Mouse (Mus musculus) kidney, adult 8-10 months (tissue): ENCODE results near the gene Gstt4.
"Not testable (repeated sequence)": the region's sequence is repeated elsewhere in the genome, so short reads cannot be mapped to it uniquely, and the experiment has no call there.

Experiments used
- DNase-seq, 2 experiments: peaks; one replicate each; pipeline ENCODE4 v3.0.0; 2022

The Gstt4 gene

DNA sequence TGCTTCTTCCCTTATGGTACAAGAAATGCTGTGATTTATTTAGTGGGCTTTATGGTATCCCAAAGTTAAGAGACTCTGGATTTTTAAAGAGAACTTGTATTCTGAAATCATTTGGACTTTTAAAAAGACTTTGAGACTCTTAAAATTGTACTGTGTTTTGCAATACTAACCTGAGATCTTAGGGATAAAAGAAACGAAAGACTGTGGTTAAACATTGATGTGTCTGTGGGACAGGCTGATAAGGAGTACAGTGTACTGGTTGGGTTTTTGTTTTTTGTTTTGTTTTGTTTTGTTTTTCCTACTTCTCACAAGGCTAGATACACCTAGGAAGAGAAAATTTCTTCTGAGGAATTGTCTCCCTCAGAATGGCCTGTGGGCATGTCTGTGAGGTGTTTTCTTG, 36.9 kb downstream of the Gstt4 start:
- DNase-seq, result no peak

DNA sequence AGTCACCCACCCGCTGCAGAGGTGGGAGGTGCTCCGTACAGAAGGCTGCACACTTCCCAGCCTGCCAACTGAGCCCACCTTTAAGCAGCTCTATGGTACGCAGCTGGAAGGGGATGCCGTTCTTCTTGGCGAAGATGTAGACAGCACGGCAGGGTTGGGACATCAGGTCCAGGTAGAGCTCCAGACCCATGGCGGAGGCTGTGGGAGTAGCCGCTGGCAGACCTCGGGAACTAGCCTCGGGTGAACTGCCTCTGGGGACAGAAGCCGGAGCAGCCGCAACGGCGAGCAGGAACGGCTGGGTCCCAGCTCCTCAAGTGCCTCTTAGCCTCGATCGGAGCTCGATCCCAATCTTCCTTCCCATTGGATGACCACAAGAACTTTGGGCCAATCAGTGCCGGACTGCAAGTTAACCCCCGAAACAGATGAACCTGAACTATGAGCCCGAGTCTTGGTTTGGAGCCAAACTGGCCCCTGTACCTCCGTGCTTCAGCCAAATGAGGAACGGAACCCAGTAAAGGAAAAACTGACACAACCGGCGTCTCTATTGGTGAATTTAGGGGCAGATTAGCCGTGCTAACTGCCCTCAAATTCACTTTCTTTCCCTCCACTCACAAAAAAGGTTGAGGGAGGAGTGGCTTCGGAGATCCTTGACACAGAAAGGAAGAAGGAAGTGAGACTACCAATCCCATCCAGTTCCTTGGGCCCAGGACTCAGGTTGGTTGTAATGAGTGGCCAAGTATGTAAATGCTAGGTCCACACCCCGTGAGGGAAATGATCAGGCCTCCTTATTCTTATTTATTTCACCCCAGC, 41.4 kb downstream of the Gstt4 start, which contains the start of the genes Gm20441 and Gstt3:
Gene Gm20441 (minus strand): TSS at position 186 of the 810 bp plus-strand sequence.
Gene Gstt3 (minus strand): TSS at position 646 of the 810 bp plus-strand sequence.
- DNase-seq, result peak; percentile 91 to 93

DNA sequence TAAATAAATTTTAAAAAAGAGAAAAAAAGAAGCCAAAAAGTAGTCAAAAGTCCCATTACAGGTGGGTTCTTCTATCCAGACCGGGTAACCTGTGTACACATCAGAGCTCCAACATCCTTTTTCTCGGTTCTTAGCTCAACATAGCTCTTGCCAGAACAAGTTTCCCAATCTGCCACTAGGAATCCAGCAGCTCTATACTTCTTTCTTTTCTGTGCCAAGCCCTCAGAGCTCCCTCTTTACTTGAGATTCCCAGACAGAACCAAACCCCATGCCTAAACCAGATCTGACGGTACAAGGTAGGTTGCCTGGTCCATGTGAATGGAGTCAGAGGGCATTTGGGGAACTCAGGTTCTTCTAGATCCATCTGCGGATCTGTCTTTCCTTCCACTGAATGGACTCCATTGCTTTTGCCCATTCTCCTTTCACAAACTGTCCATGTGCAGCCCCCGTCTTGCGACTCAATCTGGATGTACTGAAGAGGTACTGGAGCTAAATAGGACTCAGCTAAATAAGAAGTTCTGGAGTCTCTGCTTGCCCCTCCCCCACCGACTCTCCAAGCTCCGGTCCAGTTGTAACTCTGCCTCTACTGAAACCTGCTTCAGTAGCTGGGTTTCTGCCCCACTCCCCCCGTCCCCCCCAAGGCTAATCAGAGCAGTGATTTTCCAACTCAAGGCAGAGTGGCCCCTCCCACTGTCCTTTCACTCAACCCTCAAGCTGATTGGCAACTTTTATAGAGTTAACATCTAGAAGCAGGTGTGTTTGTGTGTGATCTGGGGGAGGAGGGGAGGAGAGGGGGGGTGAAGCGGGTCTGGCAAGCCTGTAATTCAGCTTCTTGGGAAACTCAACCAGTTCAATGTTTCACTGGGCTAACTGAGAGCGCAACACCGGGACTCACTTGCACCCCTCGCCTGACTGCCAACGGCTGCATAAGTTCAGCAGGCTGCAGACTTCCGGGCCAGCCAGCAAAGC, 42.9 kb downstream of the Gstt4 start:
- DNase-seq, result peak; percentile 69 to 80

DNA sequence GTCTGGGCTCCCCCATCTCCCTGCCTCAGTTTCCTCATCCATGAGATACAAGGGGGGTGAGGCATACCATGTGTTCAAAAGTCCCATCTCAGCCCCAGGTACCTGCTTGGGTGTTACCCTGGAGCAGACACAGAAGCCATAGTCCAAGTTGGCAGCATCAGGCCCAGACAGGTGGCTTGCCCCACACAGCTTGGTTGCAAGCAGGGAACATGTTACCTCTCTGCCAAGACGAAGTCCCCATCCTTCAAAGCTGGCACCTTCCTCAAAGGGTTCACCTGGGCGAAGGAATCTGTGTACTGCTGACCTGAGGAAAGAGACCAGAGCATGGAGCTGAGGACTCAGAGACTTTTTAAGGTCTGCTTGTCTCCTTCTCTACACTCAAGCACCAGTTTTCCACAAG, 44.5 kb downstream of the Gstt4 start:
- DNase-seq, result no peak

DNA sequence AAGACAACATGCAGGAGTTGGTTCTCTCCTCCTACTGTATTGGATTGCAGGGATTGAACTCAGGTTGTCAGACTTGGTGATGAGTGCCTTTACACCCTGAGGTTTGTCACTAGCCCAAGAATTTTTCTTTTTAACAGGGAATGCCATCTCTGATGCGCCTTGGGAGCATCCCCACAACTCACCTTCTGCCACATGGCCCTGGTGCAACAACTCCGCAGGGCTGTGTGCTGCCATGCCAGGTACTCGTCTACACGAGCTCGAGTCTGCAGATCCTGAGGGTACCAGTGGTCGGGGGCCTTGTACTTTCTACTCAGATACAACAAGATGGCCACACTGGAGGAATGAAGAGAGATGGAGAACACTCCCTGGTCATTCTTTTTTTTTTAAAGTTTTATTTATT, 45.8 kb downstream of the Gstt4 start:
- DNase-seq, result no peak

DNA sequence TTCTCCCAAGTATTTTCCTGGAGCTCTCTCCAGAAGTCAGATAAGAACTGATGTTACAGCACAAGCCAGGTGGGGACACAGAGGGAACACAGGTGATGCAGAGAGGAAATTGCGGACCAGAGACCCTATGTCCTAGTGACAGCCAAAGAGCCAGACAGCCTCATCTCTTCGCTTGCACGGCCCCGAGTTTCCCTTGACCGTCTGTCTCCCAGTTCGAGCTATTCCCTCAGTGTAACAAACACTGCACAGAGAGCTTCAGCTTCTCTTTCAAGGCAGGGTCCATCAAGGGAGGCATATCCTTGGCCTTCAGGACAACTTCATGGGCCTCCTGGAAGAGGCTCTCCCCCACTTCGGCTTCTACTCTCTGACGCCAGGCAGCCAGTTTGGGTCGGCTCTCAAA, 47.8 kb downstream of the Gstt4 start:
- no peak for DNase-seq

DNA sequence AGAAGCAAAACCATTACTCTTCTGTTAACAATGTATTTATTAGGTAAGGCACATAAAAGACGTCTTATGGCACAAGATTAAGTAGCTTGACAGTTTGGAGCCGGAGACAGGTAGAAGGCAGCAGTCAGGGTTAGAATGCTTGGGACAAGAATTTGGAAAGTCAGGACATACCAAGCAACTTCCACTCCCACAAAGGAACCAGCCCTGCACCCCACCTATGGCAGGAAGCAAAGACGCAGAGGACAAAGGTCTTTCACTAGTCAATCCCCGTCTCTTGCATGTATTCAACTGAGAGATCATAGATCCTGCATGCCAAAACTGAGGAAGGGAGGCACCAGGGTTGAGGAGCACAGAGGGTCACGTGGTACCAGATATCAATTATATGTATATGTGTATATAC, 48.2 kb downstream of the Gstt4 start:
- DNase-seq, result no peak

DNA sequence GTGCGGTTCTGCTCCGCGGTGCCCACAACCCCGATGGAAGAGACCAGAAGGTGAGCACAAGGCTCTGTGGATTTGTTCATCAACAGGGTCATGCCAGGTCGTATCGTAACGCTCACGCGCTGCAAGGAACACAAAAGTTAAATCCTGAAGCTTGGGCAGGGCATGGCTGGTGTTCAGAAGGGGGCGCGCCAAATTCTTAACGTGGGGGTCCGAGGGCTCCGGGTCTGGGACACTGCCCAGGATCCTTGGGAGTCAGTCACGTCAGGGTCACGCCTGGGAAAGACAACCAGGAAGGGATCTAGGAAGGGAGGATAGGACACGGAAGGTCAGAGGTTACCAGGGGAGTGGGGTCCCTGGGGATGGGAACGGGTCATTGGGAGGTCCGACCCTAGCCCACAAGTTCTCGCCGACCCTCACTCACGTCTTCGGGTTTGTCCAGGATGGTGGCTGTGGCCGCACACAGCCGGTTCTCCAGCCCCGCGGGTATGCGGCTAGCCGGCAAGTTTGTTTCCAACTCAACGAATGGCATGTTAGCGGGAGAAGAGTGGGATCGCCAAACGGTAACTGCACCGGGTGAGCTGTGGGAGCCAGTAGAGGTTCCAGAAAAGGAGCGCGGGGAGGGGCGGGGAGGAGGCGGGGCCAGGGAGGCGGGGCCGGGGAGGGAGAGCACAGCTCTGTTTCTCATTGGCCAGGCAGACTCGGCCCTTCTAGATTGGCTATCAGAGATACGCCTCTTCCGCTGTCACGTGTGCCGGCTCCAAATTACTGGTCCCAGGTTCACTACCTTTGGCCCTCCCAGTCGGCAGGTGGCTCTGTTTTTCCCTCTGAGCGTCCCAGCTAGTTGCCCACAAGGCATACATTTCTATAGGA, 49.3 kb downstream of the Gstt4 start, which contains the start of gene Ddt:
Gene Ddt (minus strand): TSS at position 620 of the 870 bp plus-strand sequence.
- DNase-seq, result peak; percentile 93 to 95

DNA sequence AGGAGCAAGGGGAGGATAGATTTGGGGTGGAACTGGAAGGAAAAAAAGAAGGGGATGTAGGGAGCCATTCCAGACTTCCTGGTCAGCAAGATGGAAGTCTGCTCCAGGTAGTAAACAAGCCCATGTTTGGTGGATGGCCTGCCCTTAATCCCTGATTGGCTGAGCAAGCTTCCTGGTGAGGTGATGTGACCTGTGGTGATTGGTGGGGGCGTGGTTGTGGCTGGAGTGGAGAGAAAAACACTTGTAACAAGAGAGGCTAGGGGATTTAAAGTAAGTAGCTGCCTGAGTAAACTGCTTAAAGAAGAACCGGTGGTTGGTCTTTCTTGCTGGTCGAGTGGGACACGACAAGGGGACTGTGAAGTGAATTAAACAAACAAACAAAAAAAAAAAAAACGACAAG, 54.6 kb downstream of the Gstt4 start:
- not testable (repeated sequence) for DNase-seq

DNA sequence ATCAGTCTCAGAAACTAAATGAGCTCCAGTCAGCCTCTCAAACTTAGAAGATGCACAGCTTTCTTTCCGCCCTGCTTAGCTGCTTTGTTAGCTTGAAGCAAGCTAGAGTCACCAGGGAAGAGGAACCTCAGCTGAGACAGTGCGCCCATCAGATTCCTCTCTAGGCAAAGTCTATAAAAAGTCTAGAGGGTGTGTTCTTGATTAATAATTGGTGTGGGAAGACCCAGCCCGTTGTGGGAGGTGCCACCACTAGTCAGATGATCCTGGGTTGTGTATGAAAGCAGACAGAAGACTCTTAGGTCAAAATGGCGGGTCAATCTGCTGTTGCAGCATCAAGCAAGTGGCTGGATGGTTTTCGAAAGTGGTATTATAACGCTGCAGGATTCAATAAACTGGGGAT, 55.5 kb downstream of the Gstt4 start:
- peak; percentile 70 to 76 for DNase-seq
